Mouse (Mus musculus) neural tube, embryonic 13.5 days (tissue): ENCODE measurements at regions not wholly inside any gene's neighbourhood (a gene's known extent, or its start where the extent isn't known, plus 50 kb on each side); places are given as distances from the start of the nearest gene placed in this dataset.

Source experiments
- ATAC-seq: fragments of 200-750 bp; cut with Nextera tagmentation; 2 replicates; pipeline ENCODE4 v1.8.0; 2017; ENCODE audit warnings: low read depth, mild to moderate bottlenecking, moderate TSS enrichment, moderate library complexity
- H3K27ac ChIP-seq: fragments of 300-500 bp; sonication (generic); replicated peaks from 2 replicates; pipeline ENCODE4 v1.5.1; 2015; ENCODE audit warnings: moderate library complexity, mild to moderate bottlenecking, inconsistent platforms
- H3K27me3 ChIP-seq: fragments of 300-500 bp; sonication (generic); 2 replicates; pipeline ENCODE4 v1.6.1; 2015; ENCODE audit warnings: mild to moderate bottlenecking, inconsistent platforms
- H3K36me3 ChIP-seq: fragments of 300-500 bp; sonication (generic); 2 replicates; pipeline ENCODE4 v1.6.1; 2015; ENCODE audit warnings: mild to moderate bottlenecking, inconsistent platforms
- H3K4me1 ChIP-seq: fragments of 300-500 bp; sonication (generic); replicated peaks from 2 replicates; pipeline ENCODE4 v1.6.1; 2015; ENCODE audit warnings: inconsistent platforms
- H3K4me2 ChIP-seq: fragments of 300-500 bp; sonication (generic); 2 replicates; pipeline ENCODE4 v1.6.1; 2015; ENCODE audit warnings: inconsistent platforms, mild to moderate bottlenecking, moderate library complexity
- H3K4me3 ChIP-seq: fragments of 300-500 bp; sonication (generic); 2 replicates; pipeline ENCODE4 v1.5.1; 2015; ENCODE audit warnings: mild to moderate bottlenecking, inconsistent platforms
- H3K9ac ChIP-seq: fragments of 300-500 bp; sonication (generic); 2 replicates; pipeline ENCODE4 v1.6.1; 2015; ENCODE audit warnings: moderate library complexity, mild to moderate bottlenecking, inconsistent platforms
- H3K9me3 ChIP-seq: fragments of 300-500 bp; sonication (generic); 2 replicates; pipeline ENCODE4 v1.6.1; 2016; ENCODE audit warnings: inconsistent platforms
- WGBS: fragments of 180-500 bp; shearing (Covaris S2); methylation state at CpG from one replicate; pipeline ENCODE4 v1.1.7; 2015; 5-methylcytosine and 5-hydroxymethylcytosine counted together

DNA sequence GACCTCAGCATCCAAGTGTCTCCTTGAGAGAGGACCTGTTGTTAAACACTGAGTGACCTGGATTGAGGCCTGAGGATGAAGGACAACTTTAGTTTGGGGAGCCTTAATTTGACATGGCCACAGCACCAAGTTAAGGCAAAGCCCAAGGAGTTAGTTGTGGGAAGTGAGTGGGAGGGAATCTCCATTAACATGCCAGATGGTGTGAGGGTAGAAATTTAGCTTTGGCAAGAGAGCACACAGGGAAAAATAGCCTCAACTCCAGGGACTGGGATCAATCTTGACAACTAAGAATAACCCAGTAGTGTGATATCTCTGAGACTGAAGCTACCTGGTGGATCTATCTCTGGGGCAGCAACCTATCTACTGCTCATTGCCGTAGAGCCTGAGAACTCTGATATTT, 105.4 kb downstream of the Ahr start:
- ATAC-seq: no peak
- H3K36me3 ChIP-seq: no peaks in the 10 kb centered on the region
- no peak overlapping the region for H3K4me2 ChIP-seq
- H3K27ac ChIP-seq: no peak overlapping the region
- 97% methylated on average over 1 of the region's 1 CpGs for WGBS
- H3K4me1 ChIP-seq: no peaks in the 10 kb centered on the region
- H3K9me3 ChIP-seq: no peaks in the 10 kb centered on the region
- H3K4me3 ChIP-seq: no peak overlapping the region
- no peaks in the 10 kb centered on the region for H3K27me3 ChIP-seq
- H3K9ac ChIP-seq: no peak overlapping the region

GRCm38 (mm10) chr12:35419206-35419605, 115.6 kb downstream of the Ahr start:
- WGBS: 75% methylated on average over 2 of the region's 2 CpGs
- H3K27me3 ChIP-seq: no peaks in the 10 kb centered on the region
- no peak overlapping the region for H3K4me2 ChIP-seq
- H3K36me3 ChIP-seq: no peaks in the 10 kb centered on the region
- no peak overlapping the region for H3K27ac ChIP-seq
- H3K4me1 ChIP-seq: no peaks in the 10 kb centered on the region
- H3K9ac ChIP-seq: no peak overlapping the region
- no peak for ATAC-seq
- no peaks in the 10 kb centered on the region for H3K9me3 ChIP-seq
- no peak overlapping the region for H3K4me3 ChIP-seq

DNA sequence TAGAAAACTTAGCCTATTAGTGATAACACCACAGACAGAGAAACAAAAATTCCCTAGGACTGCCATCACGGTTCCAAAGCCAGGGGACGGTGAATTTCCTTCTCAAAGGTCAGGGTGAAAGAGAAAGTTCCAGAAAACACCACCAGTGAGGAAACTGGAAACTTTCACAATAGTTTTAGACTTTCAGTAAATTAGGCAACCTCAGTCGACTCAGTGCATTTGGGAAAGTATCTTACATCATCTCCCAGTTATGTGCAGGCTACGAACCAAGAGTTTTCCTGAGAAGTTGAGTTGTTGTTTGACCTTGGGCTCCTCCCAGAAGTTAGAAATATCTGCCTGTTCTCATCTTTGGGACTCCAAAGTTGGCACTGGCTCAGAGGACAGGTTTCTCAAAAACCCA, 116.9 kb downstream of the Ahr start:
- ATAC-seq: no peak
- no peak overlapping the region for H3K27ac ChIP-seq
- H3K4me3 ChIP-seq: no peak overlapping the region
- no peak overlapping the region for H3K9ac ChIP-seq
- no peak overlapping the region for H3K4me2 ChIP-seq
- 88% methylated on average over 4 of the region's 4 CpGs for WGBS
- no peaks in the 10 kb centered on the region for H3K27me3 ChIP-seq
- no peaks in the 10 kb centered on the region for H3K9me3 ChIP-seq
- no peaks in the 10 kb centered on the region for H3K36me3 ChIP-seq
- H3K4me1 ChIP-seq: no peaks in the 10 kb centered on the region

DNA sequence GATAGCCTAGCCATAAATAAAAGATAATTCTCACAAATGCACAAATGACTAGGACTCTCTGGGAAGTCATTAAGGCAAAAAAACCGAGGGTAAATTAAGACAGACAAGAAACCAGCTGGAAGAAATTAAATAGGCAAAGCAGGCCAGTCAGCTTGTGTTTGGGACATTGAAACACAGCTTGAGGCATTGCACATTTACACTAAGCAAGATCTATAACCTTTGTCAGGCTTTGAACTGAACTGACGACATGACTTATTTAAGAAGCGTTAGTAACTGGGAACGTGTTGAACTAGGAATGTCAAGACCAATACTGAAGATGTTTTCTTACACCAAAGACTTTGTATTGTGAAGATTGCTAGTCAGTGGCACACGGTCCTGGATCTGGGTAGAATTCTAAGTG, 118.3 kb downstream of the Ahr start:
- Histone ChIP-seq H3K4me3 (no peak overlapping the region), H3K9ac (no peak overlapping the region), H3K9me3 (no peaks in the 10 kb centered on the region), H3K4me1 (no peaks in the 10 kb centered on the region), H3K4me2 (no peak overlapping the region), H3K27me3 (no peaks in the 10 kb centered on the region), H3K36me3 (no peaks in the 10 kb centered on the region), H3K27ac (no peak overlapping the region)
- no peak for ATAC-seq
- 41% methylated on average over 5 of the region's 5 CpGs for WGBS

- 79% methylated on average over 3 of the region's 3 CpGs for WGBS
- no peak for ATAC-seq
- Histone ChIP-seq H3K4me1 (no peaks in the 10 kb centered on the region), H3K36me3 (no peaks in the 10 kb centered on the region), H3K9me3 (no peaks in the 10 kb centered on the region), H3K4me3 (no peak overlapping the region), H3K4me2 (no peak overlapping the region), H3K9ac (no peak overlapping the region), H3K27me3 (no peaks in the 10 kb centered on the region), H3K27ac (no peak overlapping the region)
Measured at GRCm38 (mm10) chr12:35412715-35413114, 122.1 kb downstream of the Ahr start.

- no peak overlapping the region for H3K4me2 ChIP-seq
- no peak overlapping the region for H3K27ac ChIP-seq
- no peaks in the 10 kb centered on the region for H3K9me3 ChIP-seq
- WGBS: 72% methylated on average over 3 of the region's 3 CpGs
- no peaks in the 10 kb centered on the region for H3K4me1 ChIP-seq
- ATAC-seq: no peak
- H3K36me3 ChIP-seq: no peaks in the 10 kb centered on the region
- H3K4me3 ChIP-seq: no peak overlapping the region
- H3K9ac ChIP-seq: no peak overlapping the region
- H3K27me3 ChIP-seq: no peaks in the 10 kb centered on the region
Measured at GRCm38 (mm10) chr12:35408461-35408860, 126.4 kb downstream of the Ahr start.

- Histone ChIP-seq H3K27me3 (no peaks in the 10 kb centered on the region), H3K27ac (no peak overlapping the region), H3K36me3 (no peaks in the 10 kb centered on the region), H3K9ac (no peak overlapping the region), H3K9me3 (no peaks in the 10 kb centered on the region), H3K4me2 (no peak overlapping the region), H3K4me1 (no peaks in the 10 kb centered on the region), H3K4me3 (no peak overlapping the region)
- WGBS: 78% methylated on average over 3 of the region's 3 CpGs
- ATAC-seq: no peak
Measured at GRCm38 (mm10) chr12:35408044-35408443, 126.8 kb downstream of the Ahr start.

GRCm38 (mm10) chr12:35401853-35402252, 133.0 kb downstream of the Ahr start:
- ATAC-seq: no peak
- H3K4me1 ChIP-seq: no peaks in the 10 kb centered on the region
- H3K27me3 ChIP-seq: no peaks in the 10 kb centered on the region
- no peak overlapping the region for H3K9ac ChIP-seq
- H3K36me3 ChIP-seq: no peaks in the 10 kb centered on the region
- no peak overlapping the region for H3K4me2 ChIP-seq
- WGBS: 68% methylated on average over 2 of the region's 2 CpGs
- H3K9me3 ChIP-seq: no peaks in the 10 kb centered on the region
- H3K4me3 ChIP-seq: no peak overlapping the region
- no peak overlapping the region for H3K27ac ChIP-seq

- no peak for ATAC-seq
- H3K4me2 ChIP-seq: no peak overlapping the region
- H3K9me3 ChIP-seq: no peaks in the 10 kb centered on the region
- 86% methylated on average over 2 of the region's 2 CpGs for WGBS
- H3K27me3 ChIP-seq: no peaks in the 10 kb centered on the region
- no peak overlapping the region for H3K9ac ChIP-seq
- no peak overlapping the region for H3K4me3 ChIP-seq
- no peaks in the 10 kb centered on the region for H3K4me1 ChIP-seq
- H3K27ac ChIP-seq: no peak overlapping the region
- no peaks in the 10 kb centered on the region for H3K36me3 ChIP-seq
Measured at GRCm38 (mm10) chr12:35401219-35401618, 133.6 kb downstream of the Ahr start.

- no peak overlapping the region for H3K9ac ChIP-seq
- no peak overlapping the region for H3K27ac ChIP-seq
- no peaks in the 10 kb centered on the region for H3K36me3 ChIP-seq
- no peaks in the 10 kb centered on the region for H3K4me1 ChIP-seq
- WGBS: 80% methylated on average over 1 of the region's 1 CpGs
- no peaks in the 10 kb centered on the region for H3K9me3 ChIP-seq
- H3K4me3 ChIP-seq: no peak overlapping the region
- ATAC-seq: no peak
- H3K27me3 ChIP-seq: no peaks in the 10 kb centered on the region
- H3K4me2 ChIP-seq: no peak overlapping the region
Measured at GRCm38 (mm10) chr12:35395211-35395610, 139.6 kb downstream of the Ahr start.

GRCm38 (mm10) chr12:35392111-35392510, 142.7 kb downstream of the Ahr start:
- H3K27me3 ChIP-seq: no peaks in the 10 kb centered on the region
- no peak overlapping the region for H3K4me3 ChIP-seq
- no peaks in the 10 kb centered on the region for H3K36me3 ChIP-seq
- no peak for ATAC-seq
- WGBS: 66% methylated on average over 2 of the region's 2 CpGs
- H3K27ac ChIP-seq: no peak overlapping the region
- H3K4me1 ChIP-seq: no peaks in the 10 kb centered on the region
- no peak overlapping the region for H3K4me2 ChIP-seq
- no peaks in the 10 kb centered on the region for H3K9me3 ChIP-seq
- no peak overlapping the region for H3K9ac ChIP-seq

DNA sequence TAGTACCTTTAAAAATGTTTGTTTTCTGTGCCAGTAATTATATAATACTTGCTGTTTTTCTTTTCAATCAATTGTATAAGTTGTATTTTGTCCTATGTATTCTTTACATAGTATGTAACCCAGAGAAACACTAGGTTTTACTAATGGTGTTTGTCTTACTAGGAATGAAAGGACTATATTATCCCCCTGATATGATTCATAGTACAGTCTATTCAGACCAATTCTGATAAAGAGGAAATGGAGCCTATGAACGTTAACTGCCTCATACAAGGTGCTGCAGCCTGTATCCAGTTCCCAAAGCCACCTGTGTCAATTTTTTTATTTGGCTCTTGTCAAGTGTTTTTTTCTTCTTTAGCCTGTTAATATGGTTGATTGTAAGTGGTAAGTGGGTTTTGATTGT, 144.6 kb downstream of the Ahr start:
- no peak for ATAC-seq
- H3K4me2 ChIP-seq: no peak overlapping the region
- H3K9ac ChIP-seq: no peak overlapping the region
- H3K27ac ChIP-seq: no peak overlapping the region
- H3K4me3 ChIP-seq: no peak overlapping the region
- H3K27me3 ChIP-seq: no peaks in the 10 kb centered on the region
- H3K36me3 ChIP-seq: no peaks in the 10 kb centered on the region
- H3K4me1 ChIP-seq: no peaks in the 10 kb centered on the region
- 87% methylated on average over 1 of the region's 1 CpGs for WGBS
- H3K9me3 ChIP-seq: no peaks in the 10 kb centered on the region

- H3K27me3 ChIP-seq: no peaks in the 10 kb centered on the region
- no peak overlapping the region for H3K27ac ChIP-seq
- no peaks in the 10 kb centered on the region for H3K4me1 ChIP-seq
- H3K4me2 ChIP-seq: no peak overlapping the region
- ATAC-seq: no peak
- no peaks in the 10 kb centered on the region for H3K36me3 ChIP-seq
- H3K9ac ChIP-seq: no peak overlapping the region
- H3K9me3 ChIP-seq: no peaks in the 10 kb centered on the region
- H3K4me3 ChIP-seq: no peak overlapping the region
Measured at GRCm38 (mm10) chr12:35389839-35390238, 145.0 kb downstream of the Ahr start.

DNA sequence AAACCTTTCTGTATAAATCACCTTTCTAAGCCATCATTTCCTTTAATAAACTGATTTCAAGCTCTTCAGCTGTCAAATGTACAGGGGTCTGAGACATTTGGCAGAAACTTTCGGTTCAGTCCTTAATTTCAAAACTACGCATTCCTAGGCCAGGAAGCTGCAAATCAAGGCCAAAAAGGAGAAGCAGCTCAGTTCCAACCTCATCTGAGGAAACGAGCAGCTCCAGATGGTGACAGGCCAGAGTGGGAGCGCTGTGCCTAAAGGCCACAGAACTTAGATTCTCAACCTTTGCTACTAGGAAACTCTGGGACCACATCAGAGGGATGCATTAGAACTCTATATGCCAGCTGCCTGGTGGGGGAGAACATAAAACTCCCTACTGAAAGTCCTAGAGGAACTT, 150.6 kb downstream of the Ahr start:
- Histone ChIP-seq H3K9me3 (no peaks in the 10 kb centered on the region), H3K27me3 (no peaks in the 10 kb centered on the region), H3K4me2 (no peak overlapping the region), H3K36me3 (no peaks in the 10 kb centered on the region), H3K4me1 (no peaks in the 10 kb centered on the region), H3K9ac (no peak overlapping the region), H3K4me3 (no peak overlapping the region), H3K27ac (no peak overlapping the region)
- WGBS: 91% methylated on average over 4 of the region's 4 CpGs
- ATAC-seq: no peak
